Mouse (Mus musculus) bone marrow macrophage, adult 2 months (primary cell): Measurements from ENCODE around the gene Slc4a7.

Experiments used
- CTCF ChIP-seq: IDR thresholded peaks from 2 replicates; pipeline ENCODE4 v1.5.1; 2012; ENCODE audit warnings: low read depth, mild to moderate bottlenecking, low read length, moderate library complexity
- POLR2A ChIP-seq: IDR thresholded peaks from 2 replicates; pipeline ENCODE4 v1.6.1; 2012; ENCODE audit warnings: mild to moderate bottlenecking, low read depth, low read length, borderline replicate concordance

GRCm38 (mm10) chr14:14706381-14706780, 4.3 kb downstream of the Slc4a7 start:
- TF ChIP-seq POLR2A (no peak), CTCF (no peak)
